Mouse (Mus musculus): Measurements from ENCODE around the gene Hist1h2bh. TPM values are rescaled to one million over a fixed set of nuclear protein-coding genes. Genes with fewer than 3 reads are reported as not detected.

Hist1h2bh gene
- polyA plus RNA-seq, 1 experiment from 2014 or later: 0.94 TPM

- no peak for ATAC-seq
- no peaks in the 10 kb centered on the region for H3K36me3 ChIP-seq (ENCODE audit: control insufficient read depth, insufficient read depth, low read length)
- peak overlapping the region; percentile 24 for H3K4me3 ChIP-seq (ENCODE audit: low read length)
- WGBS: 27% methylated on average over 5 of the region's 5 CpGs
- H3K4me1 ChIP-seq (ENCODE audit: control insufficient read depth, insufficient read depth, low read length): peaks cover 17% of the 10 kb centered on the region; the same call in 1 of the 2 replicates
- H3K9ac ChIP-seq (ENCODE audit: low read depth, low read length): no peak overlapping the region
- no peak overlapping the region for H3K27ac ChIP-seq (ENCODE audit: low read length)
- no peaks in the 10 kb centered on the region for H3K9me3 ChIP-seq (ENCODE audit: control insufficient read depth, low read length)
- H3K27me3 ChIP-seq (replicated peaks; ENCODE audit: control insufficient read depth, insufficient read depth, low read length): no peaks in the 10 kb centered on the region
- H3K4me2 ChIP-seq (ENCODE audit: low read depth, low read length): peak overlapping the region; percentile 34
Measured at GRCm38 (mm10) chr13:23501511-23501910, 41.7 kb downstream of the Hist1h2bh start.

- Histone ChIP-seq H3K27me3 (replicated peaks; ENCODE audit: control insufficient read depth, insufficient read depth, low read length) (no peaks in the 10 kb centered on the region), H3K9me3 (ENCODE audit: control insufficient read depth, low read length) (no peaks in the 10 kb centered on the region), H3K36me3 (ENCODE audit: control insufficient read depth, insufficient read depth, low read length) (no peaks in the 10 kb centered on the region), H3K4me2 (ENCODE audit: low read depth, low read length) (no peak overlapping the region), H3K27ac (ENCODE audit: low read length) (no peak overlapping the region), H3K4me1 (ENCODE audit: control insufficient read depth, insufficient read depth, low read length) (peaks cover 17% of the 10 kb centered on the region; the same call in 1 of the 2 replicates), H3K4me3 (ENCODE audit: low read length) (no peak overlapping the region), H3K9ac (ENCODE audit: low read depth, low read length) (no peak overlapping the region)
- 9% methylated on average over 17 of the region's 17 CpGs for WGBS
- peak; percentile 88 for ATAC-seq
Measured at GRCm38 (mm10) chr13:23500424-23501200, 42.6 kb downstream of the Hist1h2bh start.

- Histone ChIP-seq H3K9me3 (ENCODE audit: control insufficient read depth, low read length) (no peaks in the 10 kb centered on the region), H3K27me3 (replicated peaks; ENCODE audit: control insufficient read depth, insufficient read depth, low read length) (no peaks in the 10 kb centered on the region), H3K4me1 (ENCODE audit: control insufficient read depth, insufficient read depth, low read length) (peaks cover 14% of the 10 kb centered on the region; the same call in 1 of the 2 replicates), H3K27ac (ENCODE audit: low read length) (no peak overlapping the region), H3K36me3 (ENCODE audit: control insufficient read depth, insufficient read depth, low read length) (no peaks in the 10 kb centered on the region), H3K9ac (ENCODE audit: low read depth, low read length) (no peak overlapping the region), H3K4me3 (ENCODE audit: low read length) (no peak overlapping the region), H3K4me2 (ENCODE audit: low read depth, low read length) (no peak overlapping the region)
- peak; percentile 47; the same call in 1 of the 2 replicates for ATAC-seq
- 29% methylated on average over 7 of the region's 7 CpGs for WGBS
Measured at GRCm38 (mm10) chr13:23499943-23500342, 43.2 kb downstream of the Hist1h2bh start.

GRCm38 (mm10) chr13:23498653-23499052, 44.5 kb downstream of the Hist1h2bh start:
- peak overlapping the region; percentile 49 for H3K4me2 ChIP-seq (ENCODE audit: low read depth, low read length)
- peaks cover 14% of the 10 kb centered on the region; the same call in 1 of the 2 replicates for H3K4me1 ChIP-seq (ENCODE audit: control insufficient read depth, insufficient read depth, low read length)
- H3K27me3 ChIP-seq (replicated peaks; ENCODE audit: control insufficient read depth, insufficient read depth, low read length): no peaks in the 10 kb centered on the region
- ATAC-seq: no peak
- H3K27ac ChIP-seq (ENCODE audit: low read length): no peak overlapping the region
- WGBS: 10% methylated on average over 10 of the region's 10 CpGs
- H3K36me3 ChIP-seq (ENCODE audit: control insufficient read depth, insufficient read depth, low read length): no peaks in the 10 kb centered on the region
- no peak overlapping the region for H3K9ac ChIP-seq (ENCODE audit: low read depth, low read length)
- H3K4me3 ChIP-seq (ENCODE audit: low read length): peak overlapping the region; percentile 32
- H3K9me3 ChIP-seq (ENCODE audit: control insufficient read depth, low read length): no peaks in the 10 kb centered on the region

- Histone ChIP-seq H3K27ac (ENCODE audit: low read length) (no peak overlapping the region), H3K27me3 (replicated peaks; ENCODE audit: control insufficient read depth, insufficient read depth, low read length) (no peaks in the 10 kb centered on the region), H3K36me3 (ENCODE audit: control insufficient read depth, insufficient read depth, low read length) (no peaks in the 10 kb centered on the region), H3K4me2 (ENCODE audit: low read depth, low read length) (peak overlapping the region; percentile 49), H3K4me1 (ENCODE audit: control insufficient read depth, insufficient read depth, low read length) (peaks cover 14% of the 10 kb centered on the region; the same call in 1 of the 2 replicates), H3K9me3 (ENCODE audit: control insufficient read depth, low read length) (no peaks in the 10 kb centered on the region), H3K9ac (ENCODE audit: low read depth, low read length) (no peak overlapping the region), H3K4me3 (ENCODE audit: low read length) (peak overlapping the region; percentile 32)
- WGBS: 12% methylated on average over 19 of the region's 19 CpGs
- ATAC-seq: peak; percentile 24; the same call in 1 of the 2 replicates
Measured at GRCm38 (mm10) chr13:23497656-23498321, 45.4 kb downstream of the Hist1h2bh start.

GRCm38 (mm10) chr13:23495526-23495925, 47.7 kb downstream of the Hist1h2bh start:
- H3K9me3 ChIP-seq (ENCODE audit: control insufficient read depth, low read length): no peaks in the 10 kb centered on the region
- H3K9ac ChIP-seq (ENCODE audit: low read depth, low read length): no peak overlapping the region
- H3K4me3 ChIP-seq (ENCODE audit: low read length): no peak overlapping the region
- H3K4me2 ChIP-seq (ENCODE audit: low read depth, low read length): no peak overlapping the region
- ATAC-seq: no peak
- no peak overlapping the region for H3K27ac ChIP-seq (ENCODE audit: low read length)
- no peaks in the 10 kb centered on the region for H3K36me3 ChIP-seq (ENCODE audit: control insufficient read depth, insufficient read depth, low read length)
- H3K4me1 ChIP-seq (ENCODE audit: control insufficient read depth, insufficient read depth, low read length): peaks cover 11% of the 10 kb centered on the region; the same call in 1 of the 2 replicates
- 78% methylated on average over 6 of the region's 6 CpGs for WGBS
- H3K27me3 ChIP-seq (replicated peaks; ENCODE audit: control insufficient read depth, insufficient read depth, low read length): no peaks in the 10 kb centered on the region

GRCm38 (mm10) chr13:23491990-23492389, 51.2 kb downstream of the Hist1h2bh start:
- peak overlapping the region; percentile 36 for H3K4me3 ChIP-seq (ENCODE audit: low read length)
- WGBS: 12% methylated on average over 14 of the region's 14 CpGs
- H3K9ac ChIP-seq (ENCODE audit: low read depth, low read length): no peak overlapping the region
- H3K4me2 ChIP-seq (ENCODE audit: low read depth, low read length): peak overlapping the region; percentile 45
- no peaks in the 10 kb centered on the region for H3K36me3 ChIP-seq (ENCODE audit: control insufficient read depth, insufficient read depth, low read length)
- H3K4me1 ChIP-seq (ENCODE audit: control insufficient read depth, insufficient read depth, low read length): peaks cover 6% of the 10 kb centered on the region; the same call in 1 of the 2 replicates
- H3K9me3 ChIP-seq (ENCODE audit: control insufficient read depth, low read length): no peaks in the 10 kb centered on the region
- no peak for ATAC-seq
- no peaks in the 10 kb centered on the region for H3K27me3 ChIP-seq (replicated peaks; ENCODE audit: control insufficient read depth, insufficient read depth, low read length)
- H3K27ac ChIP-seq (ENCODE audit: low read length): no peak overlapping the region

Small RNA genes within 50 kb of the gene (microRNA-seq; reads per million reads assigned to microRNA genes)
- gene Gm44297 (not detected), gene Gm44359 (not detected), gene Gm44394 (not detected), gene n-TStga1 (not detected)

Other genes with a start within 250 kb of the Hist1h2bh start
- gene Zfp322a, start 174.2 kb downstream of the Hist1h2bh start, polyA plus RNA-seq (2015; fragmentation: Nextera tagmentation; extraction: Ambion mirVana): 30.1 and 31.7 TPM in 2 replicates
- gene Abt1, start 119.5 kb downstream of the Hist1h2bh start, polyA plus RNA-seq (2015; fragmentation: Nextera tagmentation; extraction: Ambion mirVana): 10.2 and 11.2 TPM in 2 replicates
- 0.07 and 0.11 TPM in 2 replicates for gene Btn1a1, start 77.5 kb downstream of the Hist1h2bh start, polyA plus RNA-seq (2015; fragmentation: Nextera tagmentation; extraction: Ambion mirVana)
- 0.12 TPM in 2 replicates for gene Btn2a2, start 54.5 kb downstream of the Hist1h2bh start, polyA plus RNA-seq (2015; fragmentation: Nextera tagmentation; extraction: Ambion mirVana)
- 3.5 and 3.7 TPM in 2 replicates for gene Hist1h4h, start 12.3 kb downstream of the Hist1h2bh start, polyA plus RNA-seq (2015; fragmentation: Nextera tagmentation; extraction: Ambion mirVana)
- gene Hist1h2af, start 9.5 kb downstream of the Hist1h2bh start, polyA plus RNA-seq (2015; fragmentation: Nextera tagmentation; extraction: Ambion mirVana): 2.5 and 3.6 TPM in 2 replicates
- 2.6 and 3.7 TPM in 2 replicates for gene Hist1h3g, start 8.0 kb downstream of the Hist1h2bh start, polyA plus RNA-seq (2015; fragmentation: Nextera tagmentation; extraction: Ambion mirVana)
- 0.44 and 0.60 TPM in 2 replicates for gene Hist1h3f, start 660 bp upstream of the Hist1h2bh start, polyA plus RNA-seq (2015; fragmentation: Nextera tagmentation; extraction: Ambion mirVana)
- gene Hist1h4f, start 8.3 kb upstream of the Hist1h2bh start, polyA plus RNA-seq (2015; fragmentation: Nextera tagmentation; extraction: Ambion mirVana): 0.68 and 0.98 TPM in 2 replicates
- 0.28 and 0.42 TPM in 2 replicates for gene Hist1h1d, start 9.9 kb upstream of the Hist1h2bh start, polyA plus RNA-seq (2015; fragmentation: Nextera tagmentation; extraction: Ambion mirVana)
- 2.7 and 4.1 TPM in 2 replicates for gene Hist1h3e, start 19.0 kb upstream of the Hist1h2bh start, polyA plus RNA-seq (2015; fragmentation: Nextera tagmentation; extraction: Ambion mirVana)
- gene Hist1h2ae, start 27.8 kb upstream of the Hist1h2bh start, polyA plus RNA-seq (2015; fragmentation: Nextera tagmentation; extraction: Ambion mirVana): 39.1 and 46.5 TPM in 2 replicates
- gene Hist1h2bg, start 28.0 kb upstream of the Hist1h2bh start, polyA plus RNA-seq (2015; fragmentation: Nextera tagmentation; extraction: Ambion mirVana): 8.7 and 8.8 TPM in 2 replicates
- gene Hist1h2bf, start 30.8 kb upstream of the Hist1h2bh start, polyA plus RNA-seq (2015; fragmentation: Nextera tagmentation; extraction: Ambion mirVana): 0.62 and 2.1 TPM in 2 replicates
- gene Hist1h2ad, start 31.0 kb upstream of the Hist1h2bh start, polyA plus RNA-seq (2015; fragmentation: Nextera tagmentation; extraction: Ambion mirVana): 0.65 and 2.7 TPM in 2 replicates
- gene Hist1h3d, start 32.4 kb upstream of the Hist1h2bh start, polyA plus RNA-seq (2015; fragmentation: Nextera tagmentation; extraction: Ambion mirVana): 3.8 and 4.8 TPM in 2 replicates
- 61.7 and 73.9 TPM in 2 replicates for gene Hist1h4d, start 38.2 kb upstream of the Hist1h2bh start, polyA plus RNA-seq (2015; fragmentation: Nextera tagmentation; extraction: Ambion mirVana)
- gene Hist1h2be, start 77.7 kb upstream of the Hist1h2bh start, polyA plus RNA-seq (2015; fragmentation: Nextera tagmentation; extraction: Ambion mirVana): 1.4 and 2.3 TPM in 2 replicates
- gene Hist1h1e, start 79.2 kb upstream of the Hist1h2bh start, polyA plus RNA-seq (2015; fragmentation: Nextera tagmentation; extraction: Ambion mirVana): 10.4 and 13.7 TPM in 2 replicates
- gene Hist1h2ac, start 140.6 kb upstream of the Hist1h2bh start, polyA plus RNA-seq (2015; fragmentation: Nextera tagmentation; extraction: Ambion mirVana): 0.94 and 1.0 TPM in 2 replicates
- 101 and 110 TPM in 2 replicates for gene Hist1h2bc, start 140.8 kb upstream of the Hist1h2bh start, polyA plus RNA-seq (2015; fragmentation: Nextera tagmentation; extraction: Ambion mirVana)
- 0.15 and 0.20 TPM in 2 replicates for gene Hist1h1t, start 152.4 kb upstream of the Hist1h2bh start, polyA plus RNA-seq (2015; fragmentation: Nextera tagmentation; extraction: Ambion mirVana)
- 2.9 and 3.1 TPM in 2 replicates for gene Hist1h4c, start 155.1 kb upstream of the Hist1h2bh start, polyA plus RNA-seq (2015; fragmentation: Nextera tagmentation; extraction: Ambion mirVana)
- gene Hfe, start 167.5 kb upstream of the Hist1h2bh start, polyA plus RNA-seq (2015; fragmentation: Nextera tagmentation; extraction: Ambion mirVana): 8.5 and 9.7 TPM in 2 replicates
- 33.6 and 35.3 TPM in 2 replicates for gene Hist1h1c, start 195.4 kb upstream of the Hist1h2bh start, polyA plus RNA-seq (2015; fragmentation: Nextera tagmentation; extraction: Ambion mirVana)
- 3.2 and 4.9 TPM in 2 replicates for gene Hist1h3c, start 202.2 kb upstream of the Hist1h2bh start, polyA plus RNA-seq (2015; fragmentation: Nextera tagmentation; extraction: Ambion mirVana)
- gene Hist1h2bb, start 203.3 kb upstream of the Hist1h2bh start, polyA plus RNA-seq (2015; fragmentation: Nextera tagmentation; extraction: Ambion mirVana): 1.7 and 2.0 TPM in 2 replicates
- 16.9 and 20.0 TPM in 2 replicates for gene Hist1h2ab, start 207.7 kb upstream of the Hist1h2bh start, polyA plus RNA-seq (2015; fragmentation: Nextera tagmentation; extraction: Ambion mirVana)
- gene Hist1h3b, start 208.9 kb upstream of the Hist1h2bh start, polyA plus RNA-seq (2015; fragmentation: Nextera tagmentation; extraction: Ambion mirVana): 4.7 and 7.4 TPM in 2 replicates
- gene Hist1h4b, start 213.6 kb upstream of the Hist1h2bh start, polyA plus RNA-seq (2015; fragmentation: Nextera tagmentation; extraction: Ambion mirVana): 1.4 and 2.1 TPM in 2 replicates
- 0.60 TPM in 1 of 2 replicates, not detected in the other for gene Hist1h4a, start 217.8 kb upstream of the Hist1h2bh start, polyA plus RNA-seq (2015; fragmentation: Nextera tagmentation; extraction: Ambion mirVana)
- gene Hist1h3a, start 219.0 kb upstream of the Hist1h2bh start, polyA plus RNA-seq (2015; fragmentation: Nextera tagmentation; extraction: Ambion mirVana): 3.1 and 4.2 TPM in 2 replicates
- gene Hist1h1a, start 220.3 kb upstream of the Hist1h2bh start, polyA plus RNA-seq (2015; fragmentation: Nextera tagmentation; extraction: Ambion mirVana): 0.38 and 0.99 TPM in 2 replicates
- 0.11 and 0.12 TPM in 2 replicates for gene Trim38, start 226.5 kb upstream of the Hist1h2bh start, polyA plus RNA-seq (2015; fragmentation: Nextera tagmentation; extraction: Ambion mirVana)

Measured in intestine, embryonic 16.5 days (tissue).